Mouse (Mus musculus) lung, postnatal 25 days (tissue): ENCODE measurements at regions not wholly inside any gene's neighbourhood (a gene's known extent, or its start where the extent isn't known, plus 50 kb on each side); places are given as distances from the start of the nearest gene placed in this dataset.
"Not testable (repeated sequence)": the region's sequence is repeated elsewhere in the genome, so short reads cannot be mapped to it uniquely, and the experiment has no call there.

Experiments
- DNase-seq: peaks from one replicate; pipeline ENCODE4 v3.0.0; 2022; ENCODE audit warnings: low spot score

GRCm38 (mm10) chr10:91447974-91448703 lies 267.0 kb upstream of the Tmpo start:
- DNase-seq, result no peak

GRCm38 (mm10) chr10:91443321-91443720 lies 262.2 kb upstream of the Tmpo start:
- no peak for DNase-seq

GRCm38 (mm10) chr10:91440051-91440450 lies 258.9 kb upstream of the Tmpo start:
- DNase-seq, result no peak

- no peak for DNase-seq
Measured at GRCm38 (mm10) chr10:91437917-91438316, 256.8 kb upstream of the Tmpo start.

GRCm38 (mm10) chr10:91436091-91436569 lies 255.0 kb upstream of the Tmpo start:
- no peak for DNase-seq

GRCm38 (mm10) chr10:91430281-91430680 lies 249.2 kb upstream of the Tmpo start:
- no peak for DNase-seq

- DNase-seq, result no peak
Measured at GRCm38 (mm10) chr10:91426584-91426983, 245.5 kb upstream of the Tmpo start.

GRCm38 (mm10) chr10:91425625-91426385 lies 244.7 kb upstream of the Tmpo start:
- not testable (repeated sequence) for DNase-seq

GRCm38 (mm10) chr10:91424786-91425185 lies 243.7 kb upstream of the Tmpo start:
- DNase-seq, result no peak

- DNase-seq, result no peak
Measured at GRCm38 (mm10) chr10:91387255-91387654, 206.1 kb upstream of the Tmpo start.

- DNase-seq, result no peak
Measured at GRCm38 (mm10) chr10:91384372-91384771, 203.3 kb upstream of the Tmpo start.

- DNase-seq, result no peak
Measured at GRCm38 (mm10) chr10:91376683-91377082, 195.6 kb upstream of the Tmpo start.

- no peak for DNase-seq
Measured at GRCm38 (mm10) chr10:91367488-91367887, 186.4 kb upstream of the Tmpo start.

GRCm38 (mm10) chr10:91362587-91362986 lies 181.5 kb upstream of the Tmpo start:
- no peak for DNase-seq

GRCm38 (mm10) chr10:91361621-91362020 lies 180.5 kb upstream of the Tmpo start:
- DNase-seq, result no peak

GRCm38 (mm10) chr10:91345465-91345864 lies 164.3 kb upstream of the Tmpo start:
- no peak for DNase-seq

- no peak for DNase-seq
Measured at GRCm38 (mm10) chr10:91342083-91342482, 161.0 kb upstream of the Tmpo start.

GRCm38 (mm10) chr10:91339361-91339760 lies 158.2 kb upstream of the Tmpo start:
- no peak for DNase-seq

GRCm38 (mm10) chr10:91326661-91327312 lies 145.7 kb upstream of the Tmpo start:
- no peak for DNase-seq

- DNase-seq, result no peak
Measured at GRCm38 (mm10) chr10:91326144-91326655, 145.1 kb upstream of the Tmpo start.

GRCm38 (mm10) chr10:91321226-91321625 lies 140.1 kb upstream of the Tmpo start:
- no peak for DNase-seq

GRCm38 (mm10) chr10:91319442-91320112 lies 138.5 kb upstream of the Tmpo start:
- no peak for DNase-seq
